Mouse (Mus musculus): ENCODE data around the gene Prkd2. TPM values are rescaled to one million over a fixed set of nuclear protein-coding genes. Genes with fewer than 3 reads are reported as not detected.

Prkd2 gene
- total and polyA plus RNA-seq, 2 experiments from 2014 or later: 8.8 to 10.6 TPM

- ATAC-seq (ENCODE audit: insufficient read depth, low read depth) (no peak), DNase-seq (ENCODE audit: low spot score) (no peak)
- Histone ChIP-seq H3K4me2 (ENCODE audit: low read depth, low read length) (no peak overlapping the region), H3K9ac (replicated peaks; ENCODE audit: low read depth, low read length) (no peak overlapping the region), H3K27me3 (ENCODE audit: control insufficient read depth, insufficient read depth, low read length) (no peaks in the 10 kb centered on the region), H3K9me3 (replicated peaks; ENCODE audit: control insufficient read depth, low read length) (no peaks in the 10 kb centered on the region), H3K4me3 (ENCODE audit: low read depth, low read length) (no peak overlapping the region), H3K36me3 (replicated peaks; ENCODE audit: control insufficient read depth, insufficient read depth, low read length) (peaks cover 61% of the 10 kb centered on the region), H3K27ac (ENCODE audit: low read depth) (no peak overlapping the region), H3K4me1 (ENCODE audit: control insufficient read depth, insufficient read depth) (peaks cover 45% of the 10 kb centered on the region)
- WGBS: 76% methylated on average over 3 of the region's 3 CpGs
- TF ChIP-seq EP300 (IDR thresholded peaks at IDR 0.05; ENCODE audit: low read depth) (no peak), CTCF (IDR thresholded peaks at IDR 0.05; ENCODE audit: low read depth) (no peak)
Observed at GRCm38 (mm10) chr7:16918670-16919069, 76.0 kb downstream of the Prkd2 start.

GRCm38 (mm10) chr7:16919395-16920149 is 76.9 kb downstream of the Prkd2 start:
- Histone ChIP-seq H3K9ac (replicated peaks; ENCODE audit: low read depth, low read length) (0 out of 2 replicates have a peak overlapping the region, but pooled peaks have one; percentile 10), H3K9me3 (replicated peaks; ENCODE audit: control insufficient read depth, low read length) (no peaks in the 10 kb centered on the region), H3K4me1 (ENCODE audit: control insufficient read depth, insufficient read depth) (peaks cover 45% of the 10 kb centered on the region), H3K27me3 (ENCODE audit: control insufficient read depth, insufficient read depth, low read length) (no peaks in the 10 kb centered on the region), H3K4me2 (ENCODE audit: low read depth, low read length) (no peak overlapping the region), H3K27ac (ENCODE audit: low read depth) (no peak overlapping the region), H3K4me3 (ENCODE audit: low read depth, low read length) (no peak overlapping the region), H3K36me3 (replicated peaks; ENCODE audit: control insufficient read depth, insufficient read depth, low read length) (peaks cover 56% of the 10 kb centered on the region)
- ATAC-seq (ENCODE audit: insufficient read depth, low read depth) (no peak), DNase-seq (ENCODE audit: low spot score) (no peak)
- TF ChIP-seq CTCF (IDR thresholded peaks at IDR 0.05; ENCODE audit: low read depth): no peak
- TF ChIP-seq EP300 (IDR thresholded peaks at IDR 0.05; ENCODE audit: low read depth): no peak
- 67% methylated on average over 13 of the region's 13 CpGs for WGBS

Other genes starting within 250 kb of the Prkd2 start
- gene Arhgap35, start 227.9 kb upstream of the Prkd2 start, total RNA-seq (2014; rRNA removed; ENCODE audit: low replicate concordance): 57.5 and 67.6 TPM in 2 replicates
- gene Arhgap35, start 227.9 kb upstream of the Prkd2 start, polyA plus RNA-seq (2015; fragmentation: Nextera tagmentation; extraction: Ambion mirVana): 9.7 and 10.0 TPM in 2 replicates
- gene Ceacam15, start 167.2 kb upstream of the Prkd2 start, total RNA-seq (2014; rRNA removed; ENCODE audit: low replicate concordance): 0.19 and 1.6 TPM in 2 replicates
- gene Ceacam15, start 167.2 kb upstream of the Prkd2 start, polyA plus RNA-seq (2015; fragmentation: Nextera tagmentation; extraction: Ambion mirVana): 1.5 and 2.5 TPM in 2 replicates
- not detected in 2 replicates for gene Ceacam9, start 121.0 kb upstream of the Prkd2 start, total RNA-seq (2014; rRNA removed; ENCODE audit: low replicate concordance)
- not detected in 2 replicates for gene Ceacam9, start 121.0 kb upstream of the Prkd2 start, polyA plus RNA-seq (2015; fragmentation: Nextera tagmentation; extraction: Ambion mirVana)
- gene Ap2s1, start 104.5 kb upstream of the Prkd2 start, total RNA-seq (2014; rRNA removed; ENCODE audit: low replicate concordance): 299 and 316 TPM in 2 replicates
- 215 and 216 TPM in 2 replicates for gene Ap2s1, start 104.5 kb upstream of the Prkd2 start, polyA plus RNA-seq (2015; fragmentation: Nextera tagmentation; extraction: Ambion mirVana)
- gene Slc1a5, start 61.6 kb upstream of the Prkd2 start, total RNA-seq (2014; rRNA removed; ENCODE audit: low replicate concordance): 55.8 and 81.4 TPM in 2 replicates
- 27.1 and 28.1 TPM in 2 replicates for gene Slc1a5, start 61.6 kb upstream of the Prkd2 start, polyA plus RNA-seq (2015; fragmentation: Nextera tagmentation; extraction: Ambion mirVana)
- 128 and 148 TPM in 2 replicates for gene Strn4, start 27.0 kb upstream of the Prkd2 start, total RNA-seq (2014; rRNA removed; ENCODE audit: low replicate concordance)
- 55.5 and 61.1 TPM in 2 replicates for gene Strn4, start 27.0 kb upstream of the Prkd2 start, polyA plus RNA-seq (2015; fragmentation: Nextera tagmentation; extraction: Ambion mirVana)
- 40.4 and 54.2 TPM in 2 replicates for gene Fkrp, start 26.2 kb upstream of the Prkd2 start, total RNA-seq (2014; rRNA removed; ENCODE audit: low replicate concordance)
- 28.0 and 28.9 TPM in 2 replicates for gene Fkrp, start 26.2 kb upstream of the Prkd2 start, polyA plus RNA-seq (2015; fragmentation: Nextera tagmentation; extraction: Ambion mirVana)
- gene Dact3, start 32.4 kb downstream of the Prkd2 start, total RNA-seq (2014; rRNA removed; ENCODE audit: low replicate concordance): 63.9 and 69.6 TPM in 2 replicates
- gene Dact3, start 32.4 kb downstream of the Prkd2 start, polyA plus RNA-seq (2015; fragmentation: Nextera tagmentation; extraction: Ambion mirVana): 3.8 TPM in 2 replicates
- 0.27 and 4.0 TPM in 2 replicates for gene Gng8, start 48.9 kb downstream of the Prkd2 start, total RNA-seq (2014; rRNA removed; ENCODE audit: low replicate concordance)
- 1.7 and 2.5 TPM in 2 replicates for gene Gng8, start 48.9 kb downstream of the Prkd2 start, polyA plus RNA-seq (2015; fragmentation: Nextera tagmentation; extraction: Ambion mirVana)
- 0.58 and 2.3 TPM in 2 replicates for gene Ptgir, start 63.6 kb downstream of the Prkd2 start, total RNA-seq (2014; rRNA removed; ENCODE audit: low replicate concordance)
- 1.1 and 1.2 TPM in 2 replicates for gene Ptgir, start 63.6 kb downstream of the Prkd2 start, polyA plus RNA-seq (2015; fragmentation: Nextera tagmentation; extraction: Ambion mirVana)
- 342 and 417 TPM in 2 replicates for gene Calm3, start 81.2 kb downstream of the Prkd2 start, total RNA-seq (2014; rRNA removed; ENCODE audit: low replicate concordance)
- 101 and 107 TPM in 2 replicates for gene Calm3, start 81.2 kb downstream of the Prkd2 start, polyA plus RNA-seq (2015; fragmentation: Nextera tagmentation; extraction: Ambion mirVana)
- 2.9 and 4.0 TPM in 2 replicates for gene Pnmal2, start 101.8 kb downstream of the Prkd2 start, total RNA-seq (2014; rRNA removed; ENCODE audit: low replicate concordance)
- gene Pnmal2, start 101.8 kb downstream of the Prkd2 start, polyA plus RNA-seq (2015; fragmentation: Nextera tagmentation; extraction: Ambion mirVana): 3.0 and 3.4 TPM in 2 replicates
- 0.08 TPM in 1 of 2 replicates, not detected in the other for gene Pnmal1, start 116.8 kb downstream of the Prkd2 start, total RNA-seq (2014; rRNA removed; ENCODE audit: low replicate concordance)
- 0.04 TPM in 2 replicates for gene Pnmal1, start 116.8 kb downstream of the Prkd2 start, polyA plus RNA-seq (2015; fragmentation: Nextera tagmentation; extraction: Ambion mirVana)
- gene Gm42372, start 140.2 kb downstream of the Prkd2 start, total RNA-seq (2014; rRNA removed; ENCODE audit: low replicate concordance): not detected in 2 replicates
- gene Gm42372, start 140.2 kb downstream of the Prkd2 start, polyA plus RNA-seq (2015; fragmentation: Nextera tagmentation; extraction: Ambion mirVana): not detected in 2 replicates
- 30.8 and 31.2 TPM in 2 replicates for gene Ccdc8, start 149.8 kb downstream of the Prkd2 start, total RNA-seq (2014; rRNA removed; ENCODE audit: low replicate concordance)
- gene Ccdc8, start 149.8 kb downstream of the Prkd2 start, polyA plus RNA-seq (2015; fragmentation: Nextera tagmentation; extraction: Ambion mirVana): 10.0 and 11.7 TPM in 2 replicates
- 55.0 and 68.0 TPM in 2 replicates for gene Ppp5c, start 185.0 kb downstream of the Prkd2 start, total RNA-seq (2014; rRNA removed; ENCODE audit: low replicate concordance)
- 88.5 and 93.6 TPM in 2 replicates for gene Ppp5c, start 185.0 kb downstream of the Prkd2 start, polyA plus RNA-seq (2015; fragmentation: Nextera tagmentation; extraction: Ambion mirVana)
- gene Hif3a, start 219.5 kb downstream of the Prkd2 start, total RNA-seq (2014; rRNA removed; ENCODE audit: low replicate concordance): 29.7 and 35.5 TPM in 2 replicates
- 4.2 and 6.2 TPM in 2 replicates for gene Hif3a, start 219.5 kb downstream of the Prkd2 start, polyA plus RNA-seq (2015; fragmentation: Nextera tagmentation; extraction: Ambion mirVana)
- gene Psg16, start 231.1 kb downstream of the Prkd2 start, total RNA-seq (2014; rRNA removed; ENCODE audit: low replicate concordance): 0.08 TPM in 1 of 2 replicates, not detected in the other
- 0.07 and 0.12 TPM in 2 replicates for gene Psg16, start 231.1 kb downstream of the Prkd2 start, polyA plus RNA-seq (2015; fragmentation: Nextera tagmentation; extraction: Ambion mirVana)

Measured in heart, postnatal 0 days (tissue).